Mouse (Mus musculus) urinary bladder, postnatal 36 days (tissue): ENCODE measurements around the gene C1qtnf4.

ENCODE experiments used
- DNase-seq, 2 experiments: peaks; one replicate each; pipeline ENCODE4 v3.0.0; 2022; ENCODE audit warnings: low spot score in 2 of 2, mixed read lengths in 1 of 2

The C1qtnf4 gene

GRCm38 (mm10) chr2:90931829-90932228 lies 46.2 kb downstream of the C1qtnf4 start:
- DNase-seq, result no peak

- no peak for DNase-seq
Measured at GRCm38 (mm10) chr2:90932273-90932672, 46.6 kb downstream of the C1qtnf4 start.

DNA sequence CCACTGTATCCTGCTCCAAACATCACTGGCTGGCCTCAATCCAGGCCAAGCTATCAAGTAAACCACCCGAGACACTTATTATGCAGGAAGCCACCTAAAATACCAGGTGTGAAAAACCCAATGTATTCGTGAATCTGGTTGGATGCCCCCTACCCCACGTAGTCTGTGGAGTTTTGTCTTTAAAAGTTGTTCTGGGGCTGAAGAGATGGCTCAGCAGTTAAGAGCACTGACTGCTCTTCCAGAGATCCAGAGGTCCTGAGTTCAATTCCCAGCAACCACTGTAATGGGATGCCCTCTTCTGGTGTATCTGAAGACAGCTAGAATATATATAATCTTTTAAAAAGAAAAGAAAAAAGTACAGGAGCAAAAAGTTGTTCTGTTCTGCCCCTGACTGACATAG lies 52.7 kb downstream of the C1qtnf4 start:
- no peak for DNase-seq

GRCm38 (mm10) chr2:90939750-90940149 lies 54.1 kb downstream of the C1qtnf4 start:
- DNase-seq, result peak in 1 of 2 experiments; percentile 17
